Mouse (Mus musculus): ENCODE results near the gene Bend4. TPM values are rescaled to one million over a fixed set of nuclear protein-coding genes. Genes with fewer than 3 reads are reported as not detected.

Bend4 gene
- polyA plus RNA-seq, 1 experiment from 2014 or later, result 5.1 TPM

- Histone ChIP-seq H3K4me1 (replicated peaks; ENCODE audit: control insufficient read depth, insufficient read depth, low read length) (0 out of 2 replicates have a peak, but pooled peaks cover 3% of the 10 kb centered on the region), H3K27me3 (replicated peaks; ENCODE audit: control insufficient read depth, insufficient read depth, low read length) (peaks cover 15% of the 10 kb centered on the region), H3K36me3 (ENCODE audit: control insufficient read depth, insufficient read depth, low read length) (no peaks in the 10 kb centered on the region), H3K27ac (ENCODE audit: low read depth) (no peak overlapping the region), H3K4me3 (ENCODE audit: low read depth, low read length) (peak overlapping the region; percentile 65), H3K9me3 (ENCODE audit: control insufficient read depth, low read length) (no peaks in the 10 kb centered on the region), H3K9ac (ENCODE audit: low read length) (no peak overlapping the region), H3K4me2 (ENCODE audit: low read length) (peak overlapping the region; percentile 76)
- ATAC-seq (replicated peaks; ENCODE audit: low FRiP score, low TSS enrichment, low read depth) (no peak), DNase-seq (ENCODE audit: low spot score) (no peak)
- 35% methylated on average over 5 of the region's 5 CpGs for WGBS
Observed at GRCm38 (mm10) chr5:67426011-67426410, 2.1 kb downstream of the Bend4 start.

- DNase-seq (ENCODE audit: low spot score) (no peak), ATAC-seq (replicated peaks; ENCODE audit: low FRiP score, low TSS enrichment, low read depth) (no peak)
- 57% methylated on average over 3 of the region's 3 CpGs for whole genome bisulfite sequencing
- Histone ChIP-seq H3K27ac (ENCODE audit: low read depth) (no peak overlapping the region), H3K27me3 (replicated peaks; ENCODE audit: control insufficient read depth, insufficient read depth, low read length) (peaks cover 15% of the 10 kb centered on the region), H3K4me2 (ENCODE audit: low read length) (no peak overlapping the region), H3K36me3 (ENCODE audit: control insufficient read depth, insufficient read depth, low read length) (no peaks in the 10 kb centered on the region), H3K4me1 (replicated peaks; ENCODE audit: control insufficient read depth, insufficient read depth, low read length) (0 out of 2 replicates have a peak, but pooled peaks cover 3% of the 10 kb centered on the region), H3K4me3 (ENCODE audit: low read depth, low read length) (no peak overlapping the region), H3K9me3 (ENCODE audit: control insufficient read depth, low read length) (no peaks in the 10 kb centered on the region), H3K9ac (ENCODE audit: low read length) (no peak overlapping the region)
Observed at GRCm38 (mm10) chr5:67424636-67425035, 3.5 kb downstream of the Bend4 start.

- Histone ChIP-seq H3K4me2 (ENCODE audit: low read length) (no peak overlapping the region), H3K36me3 (ENCODE audit: control insufficient read depth, insufficient read depth, low read length) (no peaks in the 10 kb centered on the region), H3K4me1 (replicated peaks; ENCODE audit: control insufficient read depth, insufficient read depth, low read length) (0 out of 2 replicates have a peak, but pooled peaks cover 3% of the 10 kb centered on the region), H3K9ac (ENCODE audit: low read length) (no peak overlapping the region), H3K27me3 (replicated peaks; ENCODE audit: control insufficient read depth, insufficient read depth, low read length) (peaks cover 15% of the 10 kb centered on the region), H3K27ac (ENCODE audit: low read depth) (no peak overlapping the region), H3K4me3 (ENCODE audit: low read depth, low read length) (no peak overlapping the region), H3K9me3 (ENCODE audit: control insufficient read depth, low read length) (no peaks in the 10 kb centered on the region)
- ATAC-seq (replicated peaks; ENCODE audit: low FRiP score, low TSS enrichment, low read depth), result no peak
- DNase-seq (ENCODE audit: low spot score), result no peak
- WGBS, result 91% methylated on average over 2 of the region's 2 CpGs
Observed at GRCm38 (mm10) chr5:67423963-67424362, 4.1 kb downstream of the Bend4 start.

- Histone ChIP-seq H3K9me3 (ENCODE audit: control insufficient read depth, low read length) (no peaks in the 10 kb centered on the region), H3K4me1 (replicated peaks; ENCODE audit: control insufficient read depth, insufficient read depth, low read length) (0 out of 2 replicates have a peak, but pooled peaks cover 3% of the 10 kb centered on the region), H3K27ac (ENCODE audit: low read depth) (no peak overlapping the region), H3K9ac (ENCODE audit: low read length) (no peak overlapping the region), H3K36me3 (ENCODE audit: control insufficient read depth, insufficient read depth, low read length) (no peaks in the 10 kb centered on the region), H3K4me3 (ENCODE audit: low read depth, low read length) (no peak overlapping the region), H3K27me3 (replicated peaks; ENCODE audit: control insufficient read depth, insufficient read depth, low read length) (peaks cover 15% of the 10 kb centered on the region), H3K4me2 (ENCODE audit: low read length) (no peak overlapping the region)
- ATAC-seq (replicated peaks; ENCODE audit: low FRiP score, low TSS enrichment, low read depth) (no peak), DNase-seq (ENCODE audit: low spot score) (no peak)
- WGBS, result 84% methylated on average over 9 of the region's 9 CpGs
Observed at GRCm38 (mm10) chr5:67423326-67423725, 4.8 kb downstream of the Bend4 start.

GRCm38 (mm10) chr5:67419407-67419806 lies 8.7 kb downstream of the Bend4 start:
- H3K9ac ChIP-seq (ENCODE audit: low read length), result no peak overlapping the region
- H3K27ac ChIP-seq (ENCODE audit: low read depth), result no peak overlapping the region
- WGBS, result 67% methylated on average over 4 of the region's 4 CpGs
- no peaks in the 10 kb centered on the region for H3K4me1 ChIP-seq (replicated peaks; ENCODE audit: control insufficient read depth, insufficient read depth, low read length)
- DNase-seq (ENCODE audit: low spot score) (no peak), ATAC-seq (replicated peaks; ENCODE audit: low FRiP score, low TSS enrichment, low read depth) (no peak)
- no peak overlapping the region for H3K4me2 ChIP-seq (ENCODE audit: low read length)
- no peaks in the 10 kb centered on the region for H3K36me3 ChIP-seq (ENCODE audit: control insufficient read depth, insufficient read depth, low read length)
- no peaks in the 10 kb centered on the region for H3K27me3 ChIP-seq (replicated peaks; ENCODE audit: control insufficient read depth, insufficient read depth, low read length)
- no peaks in the 10 kb centered on the region for H3K9me3 ChIP-seq (ENCODE audit: control insufficient read depth, low read length)
- H3K4me3 ChIP-seq (ENCODE audit: low read depth, low read length), result no peak overlapping the region

- 76% methylated on average over 7 of the region's 7 CpGs for WGBS
- ATAC-seq (replicated peaks; ENCODE audit: low FRiP score, low TSS enrichment, low read depth), result no peak
Observed at GRCm38 (mm10) chr5:67411475-67411874, 16.6 kb downstream of the Bend4 start.

GRCm38 (mm10) chr5:67410426-67410825 lies 17.7 kb downstream of the Bend4 start:
- ATAC-seq (replicated peaks; ENCODE audit: low FRiP score, low TSS enrichment, low read depth), result 0 out of 2 replicates have a peak, but pooled peaks have one; percentile 36

More at GRCm38 (mm10) chr5:67411475-67411874, 16.6 kb downstream of the Bend4 start:
- Histone ChIP-seq H3K9me3 (ENCODE audit: control insufficient read depth, low read length) (no peaks in the 10 kb centered on the region), H3K36me3 (ENCODE audit: control insufficient read depth, insufficient read depth, low read length) (no peaks in the 10 kb centered on the region), H3K4me1 (replicated peaks; ENCODE audit: control insufficient read depth, insufficient read depth, low read length) (peaks cover 11% of the 10 kb centered on the region), H3K9ac (ENCODE audit: low read length) (no peak overlapping the region), H3K27ac (ENCODE audit: low read depth) (no peak overlapping the region), H3K27me3 (replicated peaks; ENCODE audit: control insufficient read depth, insufficient read depth, low read length) (no peaks in the 10 kb centered on the region), H3K4me2 (ENCODE audit: low read length) (no peak overlapping the region), H3K4me3 (ENCODE audit: low read depth, low read length) (no peak overlapping the region)
- no peak for DNase-seq (ENCODE audit: low spot score)

GRCm38 (mm10) chr5:67408391-67408790 lies 19.7 kb downstream of the Bend4 start:
- no peak for ATAC-seq (replicated peaks; ENCODE audit: low FRiP score, low TSS enrichment, low read depth)
- H3K9me3 ChIP-seq (ENCODE audit: control insufficient read depth, low read length), result no peaks in the 10 kb centered on the region
- no peak overlapping the region for H3K4me3 ChIP-seq (ENCODE audit: low read depth, low read length)
- no peak overlapping the region for H3K27ac ChIP-seq (ENCODE audit: low read depth)
- H3K4me1 ChIP-seq (replicated peaks; ENCODE audit: control insufficient read depth, insufficient read depth, low read length), result peaks cover 11% of the 10 kb centered on the region
- WGBS, result 80% methylated on average over 6 of the region's 6 CpGs
- H3K4me2 ChIP-seq (ENCODE audit: low read length), result no peak overlapping the region
- H3K9ac ChIP-seq (ENCODE audit: low read length), result no peak overlapping the region
- no peaks in the 10 kb centered on the region for H3K27me3 ChIP-seq (replicated peaks; ENCODE audit: control insufficient read depth, insufficient read depth, low read length)
- H3K36me3 ChIP-seq (ENCODE audit: control insufficient read depth, insufficient read depth, low read length), result no peaks in the 10 kb centered on the region
- no peak for DNase-seq (ENCODE audit: low spot score)

More at GRCm38 (mm10) chr5:67410426-67410825, 17.7 kb downstream of the Bend4 start:
- no peaks in the 10 kb centered on the region for H3K27me3 ChIP-seq (replicated peaks; ENCODE audit: control insufficient read depth, insufficient read depth, low read length)
- WGBS, result 17% methylated on average over 4 of the region's 4 CpGs
- H3K27ac ChIP-seq (ENCODE audit: low read depth), result no peak overlapping the region
- H3K9ac ChIP-seq (ENCODE audit: low read length), result no peak overlapping the region
- H3K4me2 ChIP-seq (ENCODE audit: low read length), result no peak overlapping the region
- no peaks in the 10 kb centered on the region for H3K9me3 ChIP-seq (ENCODE audit: control insufficient read depth, low read length)
- peaks cover 11% of the 10 kb centered on the region for H3K4me1 ChIP-seq (replicated peaks; ENCODE audit: control insufficient read depth, insufficient read depth, low read length)
- DNase-seq (ENCODE audit: low spot score), result no peak
- H3K4me3 ChIP-seq (ENCODE audit: low read depth, low read length), result no peak overlapping the region
- no peaks in the 10 kb centered on the region for H3K36me3 ChIP-seq (ENCODE audit: control insufficient read depth, insufficient read depth, low read length)

GRCm38 (mm10) chr5:67404919-67405318 lies 23.2 kb downstream of the Bend4 start:
- Histone ChIP-seq H3K27me3 (replicated peaks; ENCODE audit: control insufficient read depth, insufficient read depth, low read length) (no peaks in the 10 kb centered on the region), H3K9me3 (ENCODE audit: control insufficient read depth, low read length) (no peaks in the 10 kb centered on the region), H3K36me3 (ENCODE audit: control insufficient read depth, insufficient read depth, low read length) (no peaks in the 10 kb centered on the region), H3K4me1 (replicated peaks; ENCODE audit: control insufficient read depth, insufficient read depth, low read length) (peaks cover 6% of the 10 kb centered on the region; the same call in 1 of the 2 replicates), H3K4me2 (ENCODE audit: low read length) (no peak overlapping the region), H3K4me3 (ENCODE audit: low read depth, low read length) (no peak overlapping the region), H3K27ac (ENCODE audit: low read depth) (no peak overlapping the region), H3K9ac (ENCODE audit: low read length) (no peak overlapping the region)
- no peak for ATAC-seq (replicated peaks; ENCODE audit: low FRiP score, low TSS enrichment, low read depth)
- DNase-seq (ENCODE audit: low spot score), result no peak
- WGBS, result 76% methylated on average over 9 of the region's 9 CpGs

All from intestine, embryonic 14.5 days (tissue).